Mouse (Mus musculus) forebrain, embryonic 14.5 days (tissue): ENCODE data around the gene Cnot10. TPM values are rescaled to one million over a fixed set of nuclear protein-coding genes. Genes with fewer than 3 reads are reported as not detected.

ENCODE experiments used
- ATAC-seq: fragments of 200-750 bp; cut with Nextera tagmentation; 2 replicates; pipeline ENCODE4 v1.8.0; 2017; ENCODE audit warnings: mild to moderate bottlenecking, moderate library complexity
- DNase-seq: peaks from one replicate; pipeline ENCODE4 v3.0.0-alpha.2; 2015; ENCODE audit warnings: low spot score
- H3K27ac ChIP-seq: fragments of 300-500 bp; sonication (generic); 2 replicates; pipeline ENCODE4 v1.5.1; 2014; ENCODE audit warnings: low read depth, mild to moderate bottlenecking, control low read depth, low read length, moderate library complexity
- H3K27me3 ChIP-seq: fragments of 300-500 bp; sonication (generic); replicated peaks from 2 replicates; pipeline ENCODE4 v1.6.1; 2014; ENCODE audit warnings: low read length, control low read depth, mixed read lengths; ENCODE audit not compliant: control insufficient read depth, insufficient read depth
- H3K36me3 ChIP-seq: fragments of 300-500 bp; sonication (generic); 2 replicates; pipeline ENCODE4 v1.6.1; 2014; ENCODE audit warnings: low read length, control low read depth; ENCODE audit not compliant: control insufficient read depth, insufficient read depth
- H3K4me1 ChIP-seq: fragments of 300-500 bp; sonication (generic); 2 replicates; pipeline ENCODE4 v1.6.1; 2014; ENCODE audit warnings: antibody characterized with exemption, low read length, control low read depth; ENCODE audit not compliant: control insufficient read depth, insufficient read depth
- H3K4me2 ChIP-seq: fragments of 300-500 bp; sonication (generic); 2 replicates; pipeline ENCODE4 v1.6.1; 2014; ENCODE audit warnings: mild to moderate bottlenecking, control low read depth, low read length
- H3K4me3 ChIP-seq: fragments of 300-500 bp; sonication (generic); 2 replicates; pipeline ENCODE4 v1.5.1; 2014; ENCODE audit warnings: low read depth, low read length, control low read depth
- H3K9ac ChIP-seq: fragments of 300-500 bp; sonication (generic); 2 replicates; pipeline ENCODE4 v1.6.1; 2014; ENCODE audit warnings: mild to moderate bottlenecking, low read length, control low read depth, moderate library complexity
- H3K9me3 ChIP-seq: fragments of 300-500 bp; sonication (generic); replicated peaks from 2 replicates; pipeline ENCODE4 v1.6.1; 2016; ENCODE audit warnings: low read length, control low read depth, mixed read lengths; ENCODE audit not compliant: control insufficient read depth
- WGBS: fragments of 180-500 bp; shearing (Covaris S2); extraction: QIAGEN DNeasy Blood & Tissue Kit; methylation state at CpG from one replicate; pipeline ENCODE4 v1.1.7; 2014; 5-methylcytosine and 5-hydroxymethylcytosine counted together
- polyA plus RNA-seq: library from polyadenylated mRNA; unstranded; fragments of >200 nt; fragmentation: Nextera tagmentation; extraction: Ambion mirVana; gene quantifications from 2 replicates; pipeline ENCODE4 v1.2.1, GENCODE M21; 2014

Cnot10 gene
- polyA plus RNA-seq, 1 experiment from 2014 or later = 54.6 TPM

GRCm38 (mm10) chr9:114562031-114562918 is 77.7 kb downstream of the Cnot10 start:
- under 1% methylated on average over 86 of the region's 101 CpGs for whole genome bisulfite sequencing
- H3K9ac ChIP-seq = no peak overlapping the region; the same call in 1 of the 2 replicates
- H3K9me3 ChIP-seq = no peaks in the 10 kb centered on the region
- DNase-seq (no peak), ATAC-seq (peak; percentile 7; the same call in 1 of the 2 replicates)
- peaks cover 66% of the 10 kb centered on the region for H3K27me3 ChIP-seq
- H3K27ac ChIP-seq = no peak overlapping the region
- H3K4me3 ChIP-seq = peak overlapping the region; percentile 50
- H3K4me1 ChIP-seq = no peaks in the 10 kb centered on the region
- peak overlapping the region; percentile 77 for H3K4me2 ChIP-seq
- H3K36me3 ChIP-seq = no peaks in the 10 kb centered on the region

- H3K36me3 ChIP-seq = no peaks in the 10 kb centered on the region
- peaks cover 66% of the 10 kb centered on the region for H3K27me3 ChIP-seq
- no peak overlapping the region for H3K9ac ChIP-seq
- peak overlapping the region; percentile 21; the same call in 1 of the 2 replicates for H3K4me2 ChIP-seq
- no peaks in the 10 kb centered on the region for H3K4me1 ChIP-seq
- 0 out of 2 replicates have a peak overlapping the region, but pooled peaks have one; percentile 4 for H3K4me3 ChIP-seq
- ATAC-seq (no peak), DNase-seq (no peak)
- 1% methylated on average over 12 of the region's 12 CpGs for WGBS
- H3K9me3 ChIP-seq = no peaks in the 10 kb centered on the region
- H3K27ac ChIP-seq = no peak overlapping the region
Measured at GRCm38 (mm10) chr9:114561671-114561971, 78.4 kb downstream of the Cnot10 start.

GRCm38 (mm10) chr9:114560771-114561670 is 79.0 kb downstream of the Cnot10 start:
- WGBS = 1% methylated on average over 36 of the region's 36 CpGs
- peaks cover 66% of the 10 kb centered on the region for H3K27me3 ChIP-seq
- no peak overlapping the region for H3K9ac ChIP-seq

GRCm38 (mm10) chr9:114560141-114560540 is 79.8 kb downstream of the Cnot10 start:
- H3K27me3 ChIP-seq = peaks cover 66% of the 10 kb centered on the region
- no peaks in the 10 kb centered on the region for H3K4me1 ChIP-seq
- no peaks in the 10 kb centered on the region for H3K36me3 ChIP-seq
- no peak overlapping the region for H3K27ac ChIP-seq
- H3K4me3 ChIP-seq = no peak overlapping the region
- DNase-seq = no peak
- no peak for ATAC-seq
- WGBS = 16% methylated on average over 7 of the region's 7 CpGs
- H3K9me3 ChIP-seq = no peaks in the 10 kb centered on the region
- H3K9ac ChIP-seq = no peak overlapping the region
- H3K4me2 ChIP-seq = no peak overlapping the region

More at GRCm38 (mm10) chr9:114560771-114561670, 79.0 kb downstream of the Cnot10 start:
- Histone ChIP-seq H3K4me2 (peak overlapping the region; percentile 21; the same call in 1 of the 2 replicates), H3K4me1 (no peaks in the 10 kb centered on the region), H3K9me3 (no peaks in the 10 kb centered on the region), H3K27ac (no peak overlapping the region), H3K36me3 (no peaks in the 10 kb centered on the region), H3K4me3 (peak overlapping the region; percentile 4; the same call in 1 of the 2 replicates)
- no peak for ATAC-seq
- no peak for DNase-seq

GRCm38 (mm10) chr9:114557086-114557485 is 82.9 kb downstream of the Cnot10 start:
- WGBS = 24% methylated on average over 7 of the region's 7 CpGs
- DNase-seq (no peak), ATAC-seq (no peak)
- no peaks in the 10 kb centered on the region for H3K9me3 ChIP-seq
- no peak overlapping the region for H3K4me2 ChIP-seq
- no peak overlapping the region for H3K4me3 ChIP-seq
- H3K9ac ChIP-seq = no peak overlapping the region
- no peaks in the 10 kb centered on the region for H3K36me3 ChIP-seq
- H3K27ac ChIP-seq = no peak overlapping the region
- no peaks in the 10 kb centered on the region for H3K4me1 ChIP-seq
- H3K27me3 ChIP-seq = peaks cover 37% of the 10 kb centered on the region

GRCm38 (mm10) chr9:114556276-114556855 is 83.6 kb downstream of the Cnot10 start:
- Histone ChIP-seq H3K27ac (no peak overlapping the region), H3K27me3 (peaks cover 30% of the 10 kb centered on the region), H3K4me1 (no peaks in the 10 kb centered on the region), H3K9ac (no peak overlapping the region), H3K9me3 (no peaks in the 10 kb centered on the region), H3K36me3 (no peaks in the 10 kb centered on the region), H3K4me2 (no peak overlapping the region), H3K4me3 (no peak overlapping the region)
- ATAC-seq (no peak), DNase-seq (no peak)
- WGBS = 41% methylated on average over 10 of the region's 10 CpGs

- Histone ChIP-seq H3K4me3 (no peak overlapping the region), H3K9ac (no peak overlapping the region), H3K27me3 (peaks cover 15% of the 10 kb centered on the region), H3K4me1 (no peaks in the 10 kb centered on the region), H3K4me2 (no peak overlapping the region), H3K27ac (no peak overlapping the region), H3K9me3 (no peaks in the 10 kb centered on the region), H3K36me3 (no peaks in the 10 kb centered on the region)
- DNase-seq = peak; percentile 82
- ATAC-seq = peak; percentile 60
- 40% methylated on average over 5 of the region's 5 CpGs for WGBS
Measured at GRCm38 (mm10) chr9:114554355-114554979, 85.5 kb downstream of the Cnot10 start.

GRCm38 (mm10) chr9:114553828-114554227 is 86.2 kb downstream of the Cnot10 start:
- no peaks in the 10 kb centered on the region for H3K4me1 ChIP-seq
- no peak overlapping the region for H3K4me3 ChIP-seq
- no peak overlapping the region for H3K9ac ChIP-seq
- ATAC-seq (no peak), DNase-seq (no peak)
- no peaks in the 10 kb centered on the region for H3K9me3 ChIP-seq
- H3K36me3 ChIP-seq = no peaks in the 10 kb centered on the region
- peaks cover 8% of the 10 kb centered on the region for H3K27me3 ChIP-seq
- no peak overlapping the region for H3K4me2 ChIP-seq
- no peak overlapping the region for H3K27ac ChIP-seq
